Mouse (Mus musculus): ENCODE data around the gene Gm20388. TPM values are rescaled to one million over a fixed set of nuclear protein-coding genes. Genes with fewer than 3 reads are reported as not detected.

Gm20388 gene
- total and polyA plus RNA-seq, 2 experiments from 2014 or later, result 51.3 TPM; not detected in 1

GRCm38 (mm10) chr8:121126191-121126590 is 1215.5 kb downstream of the Gm20388 start:
- no peaks in the 10 kb centered on the region for H3K36me3 ChIP-seq (ENCODE audit: insufficient read depth)
- ATAC-seq (no peak), DNase-seq (no peak)
- H3K27ac ChIP-seq (ENCODE audit: low read depth, low read length), result no peak overlapping the region
- H3K4me1 ChIP-seq (ENCODE audit: insufficient read depth), result no peaks in the 10 kb centered on the region
- peaks cover 95% of the 10 kb centered on the region for H3K27me3 ChIP-seq (ENCODE audit: insufficient read depth, low read length)
- H3K9ac ChIP-seq, result no peak overlapping the region
- H3K4me2 ChIP-seq (ENCODE audit: low read depth), result no peak overlapping the region
- no peak overlapping the region for H3K4me3 ChIP-seq (ENCODE audit: low read depth, low read length)
- WGBS, result 6% methylated on average over 6 of the region's 6 CpGs
- H3K9me3 ChIP-seq (ENCODE audit: low read length), result 0 out of 2 replicates have a peak, but pooled peaks cover 3% of the 10 kb centered on the region
- TF ChIP-seq CTCF (IDR thresholded peaks at IDR 0.05; ENCODE audit: low read depth), result no peak

GRCm38 (mm10) chr8:121126694-121127093 is 1216.1 kb downstream of the Gm20388 start:
- no peak for DNase-seq
- Histone ChIP-seq H3K4me1 (ENCODE audit: insufficient read depth) (no peaks in the 10 kb centered on the region), H3K4me3 (ENCODE audit: low read depth, low read length) (no peak overlapping the region), H3K9me3 (ENCODE audit: low read length) (0 out of 2 replicates have a peak, but pooled peaks cover 3% of the 10 kb centered on the region), H3K4me2 (ENCODE audit: low read depth) (no peak overlapping the region), H3K27me3 (ENCODE audit: insufficient read depth, low read length) (peaks cover 94% of the 10 kb centered on the region), H3K36me3 (ENCODE audit: insufficient read depth) (no peaks in the 10 kb centered on the region), H3K9ac (no peak overlapping the region), H3K27ac (ENCODE audit: low read depth, low read length) (no peak overlapping the region)
- WGBS, result 2% methylated on average over 6 of the region's 6 CpGs
- no peak for TF ChIP-seq CTCF (IDR thresholded peaks at IDR 0.05; ENCODE audit: low read depth)
- no peak for ATAC-seq

- no peak overlapping the region for H3K27ac ChIP-seq (ENCODE audit: low read depth, low read length)
- 2% methylated on average over 11 of the region's 11 CpGs for WGBS
- no peak for ATAC-seq
- no peak overlapping the region for H3K4me3 ChIP-seq (ENCODE audit: low read depth, low read length)
- peak; percentile 23 for DNase-seq
- H3K4me1 ChIP-seq (ENCODE audit: insufficient read depth), result no peaks in the 10 kb centered on the region
- no peak for TF ChIP-seq CTCF (IDR thresholded peaks at IDR 0.05; ENCODE audit: low read depth)
- peaks cover 94% of the 10 kb centered on the region for H3K27me3 ChIP-seq (ENCODE audit: insufficient read depth, low read length)
- H3K36me3 ChIP-seq (ENCODE audit: insufficient read depth), result no peaks in the 10 kb centered on the region
- H3K4me2 ChIP-seq (ENCODE audit: low read depth), result no peak overlapping the region
- H3K9ac ChIP-seq, result no peak overlapping the region
- 0 out of 2 replicates have a peak, but pooled peaks cover 3% of the 10 kb centered on the region for H3K9me3 ChIP-seq (ENCODE audit: low read length)
Observed at GRCm38 (mm10) chr8:121127291-121127701, 1216.7 kb downstream of the Gm20388 start.

DNA sequence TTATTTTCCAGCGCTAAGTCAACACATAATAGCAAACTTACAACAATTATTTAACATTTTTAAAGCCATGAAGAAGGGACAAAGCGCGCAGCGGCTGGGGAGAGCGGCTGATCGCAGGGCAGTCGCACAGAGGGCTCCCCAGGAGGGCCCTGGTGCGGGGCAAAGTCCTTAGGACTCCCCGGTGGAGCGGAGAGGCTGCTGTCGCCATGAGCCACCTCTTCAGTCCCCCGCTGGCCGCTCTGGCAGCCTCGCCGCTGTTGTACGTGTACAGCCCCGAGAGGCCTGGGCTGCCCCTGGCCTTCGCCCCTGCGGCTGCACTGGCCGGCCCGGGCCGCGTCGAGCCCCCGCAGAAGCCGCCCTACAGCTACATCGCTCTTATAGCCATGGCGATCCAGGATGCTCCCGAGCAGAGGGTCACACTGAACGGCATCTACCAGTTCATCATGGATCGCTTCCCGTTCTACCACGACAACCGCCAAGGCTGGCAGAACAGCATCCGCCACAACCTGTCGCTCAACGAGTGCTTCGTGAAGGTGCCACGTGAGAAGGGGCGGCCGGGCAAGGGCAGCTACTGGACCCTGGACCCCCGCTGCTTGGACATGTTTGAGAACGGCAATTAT is 1217.2 kb downstream of the Gm20388 start, which contains the start of gene Foxl1:
Foxl1 (plus strand) TSS at position 185 of the 620 bp plus-strand sequence.
- Histone ChIP-seq H3K9me3 (ENCODE audit: low read length) (0 out of 2 replicates have a peak, but pooled peaks cover 3% of the 10 kb centered on the region), H3K4me1 (ENCODE audit: insufficient read depth) (no peaks in the 10 kb centered on the region), H3K4me3 (ENCODE audit: low read depth, low read length) (peak within 1 kb of the TSS; percentile 9; the same call in 1 of the 2 replicates), H3K27ac (ENCODE audit: low read depth, low read length) (no peak within 1 kb of the TSS), H3K9ac (no peak within 1 kb of the TSS), H3K4me2 (ENCODE audit: low read depth) (peak within 1 kb of the TSS; percentile 1), H3K27me3 (ENCODE audit: insufficient read depth, low read length) (peaks cover 93% of the 10 kb centered on the region), H3K36me3 (ENCODE audit: insufficient read depth) (no peaks in the 10 kb centered on the region)
- WGBS, result under 1% methylated on average over 43 of the region's 43 CpGs
- TF ChIP-seq CTCF (IDR thresholded peaks at IDR 0.05; ENCODE audit: low read depth), result no peak
- DNase-seq, result no peak
- no peak for ATAC-seq

DNA sequence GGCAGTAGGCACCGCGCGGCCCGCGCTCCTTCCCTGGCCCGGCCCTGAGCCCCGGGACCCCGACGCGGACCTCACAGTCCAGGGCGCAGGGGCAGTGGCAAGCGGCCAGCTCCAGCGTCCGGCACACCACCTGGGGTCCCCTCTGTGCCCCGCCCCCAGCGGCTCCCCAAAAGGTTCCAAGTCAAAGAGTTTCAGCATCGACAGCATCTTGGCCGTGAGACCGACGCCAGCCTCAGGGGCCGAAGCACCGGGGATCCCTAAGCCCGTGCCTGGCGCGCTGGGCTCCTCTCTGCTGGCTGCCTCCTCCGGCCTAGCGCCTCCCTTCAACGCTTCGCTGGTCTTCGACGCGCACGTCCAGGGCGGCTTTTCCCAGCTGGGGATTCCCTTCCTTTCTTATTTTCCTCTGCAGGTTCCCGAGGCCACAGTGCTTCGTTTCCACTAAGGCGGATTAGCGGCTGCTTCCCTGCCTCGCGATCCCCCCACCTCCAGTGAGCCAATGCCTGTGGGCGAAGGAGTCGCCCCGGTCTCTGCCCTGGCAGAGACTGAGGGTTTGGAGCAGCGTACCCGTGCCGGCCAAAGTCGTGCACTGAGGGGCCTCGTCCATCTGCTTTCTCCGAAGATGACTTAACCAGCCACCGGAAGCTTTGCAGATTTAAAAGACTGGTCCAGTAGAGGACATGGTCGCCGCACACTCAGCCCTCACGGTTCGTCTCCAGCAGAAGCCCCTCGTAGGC is 1218.1 kb downstream of the Gm20388 start:
- no peak for TF ChIP-seq CTCF (IDR thresholded peaks at IDR 0.05; ENCODE audit: low read depth)
- peak overlapping the region; percentile 9; the same call in 1 of the 2 replicates for H3K4me3 ChIP-seq (ENCODE audit: low read depth, low read length)
- no peak overlapping the region for H3K9ac ChIP-seq
- H3K4me1 ChIP-seq (ENCODE audit: insufficient read depth), result no peaks in the 10 kb centered on the region
- DNase-seq (no peak), ATAC-seq (no peak)
- no peaks in the 10 kb centered on the region for H3K36me3 ChIP-seq (ENCODE audit: insufficient read depth)
- H3K27me3 ChIP-seq (ENCODE audit: insufficient read depth, low read length), result peaks cover 85% of the 10 kb centered on the region
- H3K27ac ChIP-seq (ENCODE audit: low read depth, low read length), result no peak overlapping the region
- H3K4me2 ChIP-seq (ENCODE audit: low read depth), result peak overlapping the region; percentile 1
- WGBS, result 3% methylated on average over 50 of the region's 55 CpGs
- 0 out of 2 replicates have a peak, but pooled peaks cover 3% of the 10 kb centered on the region for H3K9me3 ChIP-seq (ENCODE audit: low read length)

DNA sequence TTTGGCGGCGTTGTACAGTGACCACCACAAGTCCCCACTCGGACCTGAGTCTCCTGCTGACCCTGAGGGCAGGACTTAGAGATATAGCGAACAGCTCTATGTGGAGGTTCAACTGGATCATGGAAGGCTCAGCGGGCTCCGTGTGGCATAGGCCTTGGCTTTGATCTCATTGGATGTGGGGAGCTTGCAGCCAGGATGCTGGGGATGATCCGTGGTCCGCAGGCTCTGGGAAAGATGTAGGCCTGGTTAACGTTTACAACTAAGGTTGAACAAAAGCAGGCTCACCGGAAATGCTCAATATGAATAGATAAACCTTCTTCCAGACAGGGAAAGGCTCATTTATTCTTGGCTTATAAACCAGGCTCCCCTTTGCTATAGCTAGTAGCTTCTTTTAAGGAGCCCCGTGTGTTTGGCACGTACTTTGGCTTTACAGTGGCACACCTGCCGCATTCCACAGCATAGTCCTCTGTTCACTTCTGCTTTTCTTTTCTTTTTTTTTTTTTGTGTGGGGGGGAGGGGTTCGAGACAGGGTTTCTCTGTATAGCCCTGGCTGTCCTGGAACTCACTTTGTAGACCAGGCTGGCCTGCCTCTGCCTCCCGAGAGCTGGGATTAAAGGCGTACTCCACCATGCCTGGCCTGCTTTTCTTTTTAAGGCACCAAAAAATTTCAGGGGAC is 1218.8 kb downstream of the Gm20388 start:
- ATAC-seq (no peak), DNase-seq (no peak)
- no peaks in the 10 kb centered on the region for H3K36me3 ChIP-seq (ENCODE audit: insufficient read depth)
- no peak for TF ChIP-seq CTCF (IDR thresholded peaks at IDR 0.05; ENCODE audit: low read depth)
- H3K27me3 ChIP-seq (ENCODE audit: insufficient read depth, low read length), result peaks cover 78% of the 10 kb centered on the region
- no peaks in the 10 kb centered on the region for H3K4me1 ChIP-seq (ENCODE audit: insufficient read depth)
- no peaks in the 10 kb centered on the region for H3K9me3 ChIP-seq (ENCODE audit: low read length)
- no peak overlapping the region for H3K9ac ChIP-seq
- H3K27ac ChIP-seq (ENCODE audit: low read depth, low read length), result no peak overlapping the region
- 16% methylated on average over 16 of the region's 16 CpGs for WGBS
- H3K4me3 ChIP-seq (ENCODE audit: low read depth, low read length), result no peak overlapping the region
- no peak overlapping the region for H3K4me2 ChIP-seq (ENCODE audit: low read depth)

Measured in forebrain, postnatal 0 days (tissue).